Mouse (Mus musculus): ENCODE measurements at regions not wholly inside any gene's neighbourhood (a gene's known extent, or its start where the extent isn't known, plus 50 kb on each side); places are given as distances from the start of the nearest gene placed in this dataset.
"Not testable (repeated sequence)": the region's sequence is repeated elsewhere in the genome, so short reads cannot be mapped to it uniquely, and the experiment has no call there.

DNA sequence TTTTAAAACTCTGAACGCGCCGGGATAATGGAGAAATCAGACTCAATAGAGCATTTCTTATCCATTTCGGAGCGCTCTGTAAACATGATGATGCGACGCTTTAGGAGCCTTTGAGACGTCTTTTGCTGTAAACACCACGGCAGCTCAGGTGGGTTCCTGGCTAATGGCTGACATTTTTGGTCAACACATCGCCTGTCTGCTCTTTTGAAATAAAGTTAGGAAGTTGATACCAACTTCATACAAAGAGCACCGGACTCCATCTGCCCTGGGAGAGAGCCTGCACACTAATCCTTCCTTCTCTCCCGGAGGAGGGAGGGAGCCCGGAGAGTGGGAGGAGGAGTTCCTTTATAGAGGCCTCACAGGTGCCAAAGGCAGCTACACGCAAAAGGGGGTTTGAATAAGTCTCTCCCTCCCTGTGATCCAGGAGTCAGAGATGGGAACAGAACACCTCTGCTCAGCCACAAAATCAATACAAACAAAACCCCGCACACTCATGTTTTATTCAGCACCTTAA lies 63.8 kb upstream of the Srsf6 start:
- Histone ChIP-seq H3K4me3 (replicated peaks) (peak overlapping the region; percentile 23), H3K4me2 (replicated peaks) (peak overlapping the region; percentile 40), H3K36me3 (no peaks in the 10 kb centered on the region), H3K9ac (no peak overlapping the region), H3K27me3 (no peaks in the 10 kb centered on the region), H3K9me3 (replicated peaks) (no peaks in the 10 kb centered on the region), H3K4me1 (0 out of 2 replicates have a peak, but pooled peaks cover 5% of the 10 kb centered on the region), H3K27ac (replicated peaks) (no peak overlapping the region)
- WGBS, result 3% methylated on average over 15 of the region's 15 CpGs
- no peak for ATAC-seq (ENCODE audit: insufficient number of reproducible peaks, low FRiP score, low TSS enrichment, low read depth)

DNA sequence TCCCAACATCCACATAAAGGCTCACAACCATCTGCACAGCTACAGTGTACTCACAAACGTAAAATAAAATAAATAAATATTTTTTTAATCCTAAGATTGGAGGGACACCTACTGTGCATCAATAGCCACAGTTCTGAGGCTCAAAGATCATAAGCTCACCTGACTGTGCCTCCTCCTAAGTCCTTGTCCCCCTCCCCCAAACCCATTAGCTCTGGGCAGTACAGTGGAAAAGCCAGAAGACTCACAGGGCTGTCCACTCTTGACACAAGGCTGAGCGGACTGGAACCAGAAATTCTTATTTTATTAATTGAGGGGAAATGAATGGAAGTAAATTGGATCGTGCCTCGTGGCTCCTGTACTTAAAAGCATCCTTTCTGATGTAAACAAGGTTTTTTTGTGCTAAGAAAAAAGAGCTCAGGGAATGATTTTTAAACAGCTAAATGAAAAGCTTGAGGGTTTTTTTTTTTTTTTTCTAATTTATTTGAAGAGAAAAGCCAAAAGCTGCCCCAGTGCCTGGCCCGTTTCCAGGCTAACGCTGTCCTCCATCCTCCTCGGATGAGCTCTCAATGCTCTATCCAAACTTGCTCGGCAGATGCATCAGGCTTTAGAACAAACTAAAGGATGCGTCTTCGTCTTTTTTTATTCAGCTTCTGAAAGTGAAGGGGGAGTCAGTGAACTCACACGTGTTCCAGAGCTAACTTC lies 64.6 kb upstream of the Srsf6 start:
- Histone ChIP-seq H3K9ac (no peak overlapping the region), H3K4me2 (replicated peaks) (peak overlapping the region; percentile 40; the same call in 1 of the 2 replicates), H3K9me3 (replicated peaks) (no peaks in the 10 kb centered on the region), H3K4me3 (replicated peaks) (no peak overlapping the region), H3K27ac (replicated peaks) (no peak overlapping the region), H3K4me1 (0 out of 2 replicates have a peak, but pooled peaks cover 5% of the 10 kb centered on the region), H3K36me3 (no peaks in the 10 kb centered on the region), H3K27me3 (no peaks in the 10 kb centered on the region)
- 14% methylated on average over 11 of the region's 11 CpGs for WGBS
- ATAC-seq (ENCODE audit: insufficient number of reproducible peaks, low FRiP score, low TSS enrichment, low read depth), result no peak

DNA sequence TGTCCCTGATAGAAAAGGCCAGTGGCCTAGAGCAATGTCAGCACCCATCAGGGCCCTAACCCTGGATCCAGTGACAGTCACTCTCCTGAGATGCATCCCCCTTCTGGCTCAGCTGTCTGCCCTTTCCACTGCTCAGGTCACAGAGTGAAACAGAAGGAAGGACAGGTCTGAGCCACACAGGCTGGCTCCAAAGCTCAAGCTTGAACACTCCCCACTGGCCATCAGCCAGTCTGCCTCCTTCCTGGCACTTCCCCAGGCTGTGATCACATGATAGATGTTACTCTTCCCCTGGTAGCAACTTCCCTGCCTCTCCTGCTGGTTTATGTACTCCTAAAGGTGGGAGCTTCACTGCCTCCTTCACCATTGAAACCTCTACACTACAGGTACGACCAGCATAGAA lies 66.8 kb upstream of the Srsf6 start:
- Histone ChIP-seq H3K36me3 (no peaks in the 10 kb centered on the region), H3K9ac (no peak overlapping the region), H3K27me3 (no peaks in the 10 kb centered on the region), H3K4me2 (replicated peaks) (no peak overlapping the region), H3K4me1 (0 out of 2 replicates have a peak, but pooled peaks cover 5% of the 10 kb centered on the region), H3K4me3 (replicated peaks) (no peak overlapping the region), H3K27ac (replicated peaks) (no peak overlapping the region), H3K9me3 (replicated peaks) (no peaks in the 10 kb centered on the region)
- 50% methylated on average over 1 of the region's 1 CpGs for WGBS
- ATAC-seq (ENCODE audit: insufficient number of reproducible peaks, low FRiP score, low TSS enrichment, low read depth), result no peak

DNA sequence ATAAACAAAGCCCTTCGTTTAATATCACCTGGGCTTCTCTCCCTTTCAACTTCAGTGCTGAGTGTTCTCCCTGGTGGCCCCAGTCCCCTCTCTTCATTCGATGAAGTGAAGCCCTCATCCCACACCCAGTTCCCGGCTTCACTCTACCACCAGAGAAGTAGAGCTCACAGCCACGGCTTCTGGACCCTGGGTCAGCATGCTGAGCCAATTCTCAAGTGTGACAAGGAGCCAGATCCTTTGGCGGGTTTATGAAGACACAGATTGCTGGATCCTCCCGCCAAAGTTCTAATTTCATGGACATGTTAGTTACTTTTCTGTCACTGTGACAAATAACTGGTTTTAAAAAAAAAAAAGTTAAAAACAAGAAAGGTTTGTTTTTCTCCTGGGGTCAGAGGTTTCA lies 76.7 kb upstream of the Srsf6 start:
- Histone ChIP-seq H3K4me2 (replicated peaks) (no peak overlapping the region), H3K27me3 (no peaks in the 10 kb centered on the region), H3K4me1 (no peaks in the 10 kb centered on the region), H3K9me3 (replicated peaks) (no peaks in the 10 kb centered on the region), H3K36me3 (no peaks in the 10 kb centered on the region), H3K9ac (no peak overlapping the region), H3K27ac (replicated peaks) (no peak overlapping the region), H3K4me3 (replicated peaks) (no peak overlapping the region)
- ATAC-seq (ENCODE audit: insufficient number of reproducible peaks, low FRiP score, low TSS enrichment, low read depth), result no peak
- WGBS, result 78% methylated on average over 6 of the region's 6 CpGs

DNA sequence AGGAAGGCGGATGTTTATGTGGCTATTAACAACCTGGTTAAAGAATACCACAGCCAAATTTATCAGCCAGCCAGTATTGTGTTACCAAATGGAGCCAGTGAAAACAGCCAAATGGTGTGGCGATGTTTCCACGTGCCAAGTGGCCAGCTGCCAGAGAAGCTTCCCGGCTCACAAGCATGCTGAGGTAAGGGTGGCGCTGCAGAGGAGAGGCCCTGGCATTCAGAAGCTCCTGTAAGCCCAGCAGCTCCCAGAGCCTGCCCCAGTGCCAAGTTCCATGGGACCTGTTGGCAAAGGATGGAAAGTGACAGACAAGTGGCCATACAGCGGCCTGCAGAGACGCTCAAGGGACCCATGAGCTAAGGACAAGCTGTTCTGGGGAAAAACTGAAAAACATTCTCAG lies 77.8 kb upstream of the Srsf6 start:
- no peak overlapping the region for H3K4me3 ChIP-seq (replicated peaks)
- no peaks in the 10 kb centered on the region for H3K9me3 ChIP-seq (replicated peaks)
- H3K9ac ChIP-seq, result no peak overlapping the region
- H3K4me2 ChIP-seq (replicated peaks), result no peak overlapping the region
- no peak for ATAC-seq (ENCODE audit: insufficient number of reproducible peaks, low FRiP score, low TSS enrichment, low read depth)
- no peaks in the 10 kb centered on the region for H3K27me3 ChIP-seq
- no peaks in the 10 kb centered on the region for H3K36me3 ChIP-seq
- H3K4me1 ChIP-seq, result no peaks in the 10 kb centered on the region
- H3K27ac ChIP-seq (replicated peaks), result no peak overlapping the region
- 72% methylated on average over 7 of the region's 7 CpGs for WGBS

DNA sequence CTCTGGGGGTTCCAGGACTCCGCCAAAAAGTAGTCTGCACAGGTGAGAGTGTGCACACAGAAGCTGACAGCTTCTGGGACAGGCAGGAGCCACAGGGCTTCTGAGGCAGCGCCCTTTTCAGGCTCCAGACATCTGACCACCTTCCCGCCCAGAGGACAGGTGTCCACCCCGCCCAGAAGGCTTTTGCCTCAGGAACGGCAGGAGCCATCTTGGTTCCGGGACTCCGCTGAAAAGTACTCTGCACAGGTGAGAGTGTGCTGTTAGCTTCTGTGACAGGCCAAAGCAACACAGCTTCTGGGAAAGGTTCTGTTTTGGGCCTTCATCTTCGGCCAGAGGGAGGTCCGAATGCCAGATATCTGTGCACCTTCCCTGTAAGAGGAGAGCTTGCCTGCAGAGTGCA lies 89.6 kb upstream of the Srsf6 start:
- not testable (repeated sequence) for H3K4me2 ChIP-seq (replicated peaks); H3K4me3 ChIP-seq (replicated peaks); H3K36me3 ChIP-seq; H3K27ac ChIP-seq (replicated peaks); H3K9me3 ChIP-seq (replicated peaks); H3K4me1 ChIP-seq; ATAC-seq (ENCODE audit: insufficient number of reproducible peaks, low FRiP score, low TSS enrichment, low read depth); H3K27me3 ChIP-seq; H3K9ac ChIP-seq
- 85% methylated on average over 9 of the region's 9 CpGs for WGBS

DNA sequence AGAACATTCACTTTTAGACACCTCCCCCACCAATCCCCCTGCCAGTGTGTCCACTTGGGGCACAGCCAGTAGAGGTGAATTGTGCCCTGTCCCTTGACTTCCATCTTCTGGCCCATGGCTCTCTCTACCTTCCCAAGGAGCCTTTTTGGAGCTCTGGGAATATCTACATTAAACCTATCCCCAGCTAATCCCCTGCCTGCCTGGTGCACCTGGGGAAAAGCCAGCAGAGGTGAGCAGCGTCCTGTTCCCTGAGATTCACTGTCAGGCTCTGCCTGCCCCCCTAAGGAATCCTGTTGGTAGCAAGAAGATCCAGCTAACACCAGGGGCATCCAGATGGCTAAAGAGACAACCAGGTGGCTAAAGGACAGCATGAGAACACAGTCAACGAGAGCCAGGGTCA lies 93.6 kb upstream of the Srsf6 start:
- no peak overlapping the region for H3K27ac ChIP-seq (replicated peaks)
- 49% methylated on average over 2 of the region's 2 CpGs for WGBS
- no peaks in the 10 kb centered on the region for H3K4me1 ChIP-seq
- H3K9me3 ChIP-seq (replicated peaks), result no peaks in the 10 kb centered on the region
- no peak overlapping the region for H3K9ac ChIP-seq
- no peaks in the 10 kb centered on the region for H3K36me3 ChIP-seq
- ATAC-seq (ENCODE audit: insufficient number of reproducible peaks, low FRiP score, low TSS enrichment, low read depth), result no peak
- H3K4me3 ChIP-seq (replicated peaks), result no peak overlapping the region
- H3K4me2 ChIP-seq (replicated peaks), result no peak overlapping the region
- H3K27me3 ChIP-seq, result no peaks in the 10 kb centered on the region

DNA sequence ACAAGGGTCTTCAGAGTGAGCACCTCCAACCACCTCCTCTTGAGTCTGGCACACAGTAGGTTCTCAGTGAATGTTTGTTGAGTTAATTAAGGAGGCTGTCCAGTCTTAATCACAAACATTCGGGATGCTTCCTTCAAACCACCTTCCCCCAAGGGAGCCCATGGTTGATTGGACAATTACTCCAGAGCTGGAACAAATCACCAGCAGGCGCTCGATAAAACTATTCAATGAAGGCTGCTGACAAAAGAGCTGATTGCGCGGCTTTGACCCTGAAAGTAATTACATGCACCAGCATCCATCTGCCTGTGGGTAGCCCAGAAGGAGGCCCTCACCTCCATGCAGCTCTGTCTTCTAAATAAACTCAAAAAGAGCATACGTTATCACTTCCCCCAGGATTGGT lies 97.6 kb upstream of the Srsf6 start:
- Histone ChIP-seq H3K27ac (replicated peaks) (no peak overlapping the region), H3K36me3 (no peaks in the 10 kb centered on the region), H3K27me3 (no peaks in the 10 kb centered on the region), H3K4me2 (replicated peaks) (no peak overlapping the region), H3K4me3 (replicated peaks) (no peak overlapping the region), H3K9me3 (replicated peaks) (no peaks in the 10 kb centered on the region), H3K4me1 (no peaks in the 10 kb centered on the region), H3K9ac (no peak overlapping the region)
- ATAC-seq (ENCODE audit: insufficient number of reproducible peaks, low FRiP score, low TSS enrichment, low read depth), result no peak
- WGBS, result 55% methylated on average over 6 of the region's 6 CpGs

DNA sequence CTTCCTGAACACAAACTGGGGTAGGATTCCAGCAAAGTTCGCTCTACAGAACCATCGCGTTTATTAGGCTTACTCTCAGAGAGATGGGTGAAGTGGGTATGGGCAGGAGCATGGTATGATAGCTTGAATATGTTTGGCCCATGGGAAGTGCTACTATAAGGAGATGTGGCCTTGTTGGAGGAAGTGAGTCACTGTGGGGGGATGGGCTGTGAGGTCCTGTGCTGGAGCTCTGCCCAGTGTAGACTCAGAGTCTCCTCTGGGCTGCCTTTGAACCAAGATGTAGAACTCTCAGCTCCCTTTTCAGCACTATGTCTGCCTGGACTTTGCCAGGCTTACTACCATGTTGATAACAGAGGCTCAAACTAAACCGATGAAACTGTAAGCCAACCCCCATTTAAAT lies 112.5 kb upstream of the Srsf6 start:
- ATAC-seq (ENCODE audit: insufficient number of reproducible peaks, low FRiP score, low TSS enrichment, low read depth), result no peak; the same call in 1 of the 2 replicates
- no peaks in the 10 kb centered on the region for H3K27me3 ChIP-seq
- H3K36me3 ChIP-seq, result no peaks in the 10 kb centered on the region
- WGBS, result 95% methylated on average over 4 of the region's 4 CpGs
- no peak overlapping the region for H3K27ac ChIP-seq (replicated peaks)
- H3K9me3 ChIP-seq (replicated peaks), result no peaks in the 10 kb centered on the region
- no peak overlapping the region for H3K4me3 ChIP-seq (replicated peaks)
- H3K4me2 ChIP-seq (replicated peaks), result no peak overlapping the region
- no peak overlapping the region for H3K9ac ChIP-seq
- no peaks in the 10 kb centered on the region for H3K4me1 ChIP-seq

DNA sequence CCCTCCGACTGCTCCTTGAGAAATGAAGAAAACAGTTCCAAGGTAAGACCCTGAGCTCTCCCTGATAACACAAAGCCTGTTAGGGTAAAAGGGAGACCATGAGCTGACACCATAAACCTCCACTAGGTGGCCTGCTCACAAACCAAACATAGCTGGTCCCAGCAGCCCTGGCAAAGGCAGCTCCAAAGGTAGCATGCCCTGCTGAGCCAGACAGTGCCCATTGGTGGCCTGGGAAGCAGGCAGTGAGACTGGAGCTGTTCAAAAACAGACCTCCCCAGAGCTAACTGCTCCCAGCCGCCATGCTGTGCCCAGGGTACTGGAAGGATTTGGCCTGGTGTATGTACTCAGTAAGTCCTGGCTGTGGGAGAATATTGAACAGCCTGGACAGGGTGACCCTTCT lies 117.1 kb upstream of the Srsf6 start:
- Histone ChIP-seq H3K4me3 (replicated peaks) (no peak overlapping the region), H3K27ac (replicated peaks) (no peak overlapping the region), H3K9me3 (replicated peaks) (no peaks in the 10 kb centered on the region), H3K9ac (no peak overlapping the region), H3K27me3 (no peaks in the 10 kb centered on the region), H3K4me2 (replicated peaks) (no peak overlapping the region), H3K36me3 (no peaks in the 10 kb centered on the region), H3K4me1 (no peaks in the 10 kb centered on the region)
- WGBS, result 64% methylated on average over 2 of the region's 2 CpGs
- ATAC-seq (ENCODE audit: insufficient number of reproducible peaks, low FRiP score, low TSS enrichment, low read depth), result no peak

DNA sequence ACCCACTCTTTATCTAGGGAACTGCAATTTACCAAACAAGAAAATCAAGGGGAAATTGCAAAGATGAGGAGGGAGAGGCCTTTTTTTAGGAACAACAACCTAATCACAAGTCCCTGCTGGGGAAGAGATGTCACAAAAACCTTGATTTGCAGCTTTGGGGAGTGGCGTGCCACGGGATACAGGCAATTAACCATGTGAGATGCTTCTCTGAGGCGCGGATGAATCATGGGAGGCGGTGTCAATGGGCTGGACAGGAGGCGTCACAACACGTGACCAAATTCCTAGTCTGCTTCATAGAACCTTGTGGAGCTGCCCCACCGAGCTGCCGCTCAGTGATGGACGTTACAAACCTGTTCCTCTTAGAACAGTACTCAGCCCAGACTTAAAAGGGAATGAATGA lies 123.6 kb upstream of the Srsf6 start:
- Histone ChIP-seq H3K27ac (replicated peaks) (no peak overlapping the region), H3K4me1 (no peaks in the 10 kb centered on the region), H3K4me2 (replicated peaks) (no peak overlapping the region), H3K9me3 (replicated peaks) (no peaks in the 10 kb centered on the region), H3K36me3 (no peaks in the 10 kb centered on the region), H3K9ac (no peak overlapping the region), H3K4me3 (replicated peaks) (no peak overlapping the region), H3K27me3 (no peaks in the 10 kb centered on the region)
- WGBS, result 80% methylated on average over 10 of the region's 10 CpGs
- ATAC-seq (ENCODE audit: insufficient number of reproducible peaks, low FRiP score, low TSS enrichment, low read depth), result no peak

DNA sequence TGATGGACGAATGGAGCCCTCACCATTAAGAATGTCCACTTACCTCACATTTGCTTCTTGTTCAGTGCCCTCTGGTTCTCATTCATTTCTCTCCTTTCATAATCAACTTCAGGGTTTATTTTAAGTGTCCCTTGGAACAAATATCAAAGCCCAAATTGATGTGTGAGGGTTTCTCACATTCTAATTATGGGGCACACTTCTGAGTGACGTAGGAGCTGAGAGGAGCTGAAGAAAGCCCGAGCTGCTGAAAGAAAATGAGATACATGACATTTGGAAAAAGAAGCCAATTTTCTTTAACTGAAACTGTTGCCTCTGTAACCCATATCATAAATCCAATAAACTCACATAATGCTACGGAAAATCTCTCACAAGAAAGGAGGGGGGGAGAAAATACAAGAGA lies 134.8 kb upstream of the Srsf6 start:
- Histone ChIP-seq H3K9me3 (replicated peaks) (no peaks in the 10 kb centered on the region), H3K27ac (replicated peaks) (no peak overlapping the region), H3K4me1 (no peaks in the 10 kb centered on the region), H3K27me3 (no peaks in the 10 kb centered on the region), H3K4me3 (replicated peaks) (no peak overlapping the region), H3K4me2 (replicated peaks) (no peak overlapping the region), H3K36me3 (no peaks in the 10 kb centered on the region), H3K9ac (no peak overlapping the region)
- no peak for ATAC-seq (ENCODE audit: insufficient number of reproducible peaks, low FRiP score, low TSS enrichment, low read depth)
- WGBS, result 43% methylated on average over 4 of the region's 4 CpGs

Data from embryonic facial prominence, embryonic 15.5 days (tissue).